Mouse (Mus musculus) thymus, postnatal 25 days (tissue): ENCODE data around the gene Hist1h2ag.

Source experiments
- DNase-seq: peaks from one replicate; pipeline ENCODE4 v3.0.0; 2022

Gene Hist1h2ag

DNA sequence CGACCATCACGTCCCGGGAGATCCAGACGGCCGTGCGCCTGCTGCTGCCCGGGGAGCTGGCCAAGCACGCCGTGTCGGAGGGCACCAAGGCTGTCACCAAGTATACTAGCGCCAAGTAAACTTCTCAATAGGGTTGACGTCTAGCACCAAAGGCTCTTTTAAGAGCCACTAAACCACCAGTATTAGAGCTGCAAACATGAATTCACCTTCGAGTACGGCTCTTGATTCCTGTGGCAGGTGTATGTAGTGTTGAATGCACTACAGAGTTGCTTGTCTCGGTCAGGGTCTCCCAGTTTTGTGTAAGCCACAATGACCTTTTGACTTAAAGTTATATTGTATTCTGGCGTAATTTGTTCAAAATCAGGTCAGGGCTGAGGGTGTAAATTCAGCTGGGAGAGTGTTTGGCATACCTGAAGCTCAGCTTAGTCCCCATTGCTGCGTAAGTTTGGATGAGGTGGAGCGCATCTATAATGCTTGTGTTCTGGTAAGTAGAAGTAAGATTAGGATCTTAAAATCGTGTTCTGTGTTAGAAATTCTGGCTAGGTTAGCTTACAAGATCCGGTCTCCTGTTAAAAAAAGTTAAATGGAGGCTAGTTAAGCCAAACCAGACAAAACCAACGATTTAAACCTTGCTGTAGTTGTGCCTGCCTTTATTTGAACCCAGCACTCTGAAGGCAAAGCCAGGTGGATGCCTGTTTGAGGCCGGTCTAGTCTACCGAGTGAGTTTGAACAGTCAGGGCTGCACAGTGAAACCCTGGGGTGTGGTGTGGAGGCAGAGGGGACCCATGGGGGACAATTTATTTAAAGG is 6.4 kb downstream of the Hist1h2ag start:
- peak; percentile 41 for DNase-seq

DNA sequence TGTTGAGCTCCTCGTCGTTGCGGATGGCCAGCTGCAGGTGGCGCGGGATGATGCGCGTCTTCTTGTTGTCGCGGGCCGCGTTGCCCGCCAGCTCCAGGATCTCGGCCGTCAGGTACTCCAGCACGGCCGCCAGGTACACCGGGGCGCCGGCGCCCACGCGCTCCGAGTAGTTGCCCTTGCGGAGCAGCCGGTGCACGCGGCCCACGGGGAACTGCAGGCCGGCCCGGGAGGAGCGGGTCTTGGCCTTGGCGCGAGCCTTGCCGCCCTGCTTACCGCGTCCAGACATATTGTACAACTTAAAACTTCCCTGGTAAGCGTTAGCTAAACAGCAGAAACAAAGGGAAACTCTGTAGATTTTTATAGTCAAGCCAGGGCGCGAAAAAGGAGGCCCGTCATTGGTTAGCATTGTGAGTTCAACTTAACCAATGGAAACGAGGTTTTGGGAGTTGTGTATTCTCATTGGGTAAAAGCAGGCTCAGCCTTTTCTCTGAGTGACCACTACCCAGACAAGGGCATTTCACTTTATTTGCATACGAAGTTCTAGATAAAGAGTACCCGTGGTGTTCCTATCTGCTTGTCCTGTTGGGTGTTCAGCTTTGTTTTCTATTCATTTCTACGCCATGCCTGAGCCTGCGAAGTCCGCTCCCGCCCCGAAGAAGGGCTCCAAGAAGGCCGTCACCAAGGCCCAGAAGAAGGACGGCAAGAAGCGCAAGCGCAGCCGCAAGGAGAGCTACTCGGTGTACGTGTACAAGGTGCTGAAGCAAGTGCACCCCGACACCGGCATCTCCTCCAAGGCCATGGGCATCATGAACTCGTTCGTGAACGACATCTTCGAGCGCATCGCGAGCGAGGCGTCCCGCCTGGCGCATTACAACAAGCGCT is 7.2 kb downstream of the Hist1h2ag start, which contains the start of the genes Hist1h2ah and Hist1h2bk:
Gene Hist1h2ah, minus strand, starts transcription at position 302 of the 882 bp plus-strand sequence.
Gene Hist1h2bk, plus strand, starts transcription at position 604 of the 882 bp plus-strand sequence.
- DNase-seq, result peak; percentile 86

DNA sequence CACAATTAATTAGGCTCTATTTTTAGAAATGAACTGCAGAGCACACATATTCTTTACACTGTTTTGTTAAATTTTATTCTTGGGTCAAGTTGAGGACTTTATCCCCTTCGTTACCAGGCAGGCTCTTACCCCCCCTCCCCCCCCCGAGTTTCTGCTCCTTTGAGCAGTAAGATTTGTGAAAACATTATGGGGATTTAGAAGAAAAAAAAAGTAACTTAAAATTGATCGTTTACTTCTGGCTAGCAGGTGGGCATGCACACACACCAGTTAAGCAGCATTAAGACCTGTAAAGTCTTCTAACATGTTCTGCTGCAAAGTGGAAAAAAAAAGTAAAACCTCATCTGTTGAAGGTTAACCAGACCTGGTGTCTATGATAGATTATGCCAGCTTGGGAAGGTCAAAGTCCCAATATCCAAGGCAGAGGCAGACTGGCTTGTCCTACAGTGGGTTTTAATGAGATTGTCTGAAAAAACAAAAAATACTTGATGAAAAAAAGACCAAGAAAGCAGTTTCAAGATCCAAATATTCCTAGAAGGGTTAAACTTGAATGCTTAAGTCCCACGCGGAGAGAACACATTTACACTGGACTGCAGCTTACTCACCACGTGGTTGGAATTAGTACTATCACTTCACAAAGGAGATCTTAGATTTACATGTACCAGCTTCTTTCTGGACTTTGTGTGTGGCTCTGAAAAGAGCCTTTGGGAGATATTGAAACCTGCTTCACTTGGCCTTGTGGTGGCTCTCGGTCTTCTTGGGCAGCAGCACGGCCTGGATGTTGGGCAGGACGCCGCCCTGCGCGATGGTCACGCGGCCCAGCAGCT is 8.1 kb downstream of the Hist1h2ag start:
- DNase-seq, result no peak

DNA sequence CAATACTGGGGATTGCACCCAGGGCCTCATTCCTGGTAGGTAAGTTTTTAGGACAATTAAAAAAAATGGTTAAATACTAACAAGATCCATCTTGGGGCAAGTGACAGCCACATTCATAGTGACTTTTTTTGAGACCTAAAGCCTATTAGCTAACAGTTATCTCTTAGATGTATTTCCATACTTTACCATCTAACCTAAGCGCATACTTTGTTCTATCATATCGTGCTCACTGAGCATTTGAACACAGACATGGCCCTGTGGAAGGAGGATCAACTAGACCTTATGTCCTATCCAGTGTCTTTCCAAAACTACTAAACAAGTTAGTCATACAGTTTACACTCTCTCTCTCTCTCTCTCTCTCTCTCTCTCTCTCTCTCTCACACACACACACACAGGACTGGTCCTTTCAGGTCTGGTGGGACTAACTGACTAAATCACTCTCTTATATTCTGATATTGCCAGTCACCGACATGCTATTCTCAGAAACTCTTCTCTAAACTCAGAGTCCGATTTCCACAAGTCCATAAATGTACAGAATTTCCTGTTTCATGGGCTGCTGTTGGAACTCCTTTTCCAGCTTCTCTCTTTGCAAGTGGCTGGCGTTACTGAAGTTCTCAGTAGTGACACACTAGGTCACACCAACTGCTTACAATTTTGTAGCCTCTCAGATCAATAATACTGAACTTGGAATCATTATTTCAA is 8.9 kb downstream of the Hist1h2ag start:
- DNase-seq, result no peak

DNA sequence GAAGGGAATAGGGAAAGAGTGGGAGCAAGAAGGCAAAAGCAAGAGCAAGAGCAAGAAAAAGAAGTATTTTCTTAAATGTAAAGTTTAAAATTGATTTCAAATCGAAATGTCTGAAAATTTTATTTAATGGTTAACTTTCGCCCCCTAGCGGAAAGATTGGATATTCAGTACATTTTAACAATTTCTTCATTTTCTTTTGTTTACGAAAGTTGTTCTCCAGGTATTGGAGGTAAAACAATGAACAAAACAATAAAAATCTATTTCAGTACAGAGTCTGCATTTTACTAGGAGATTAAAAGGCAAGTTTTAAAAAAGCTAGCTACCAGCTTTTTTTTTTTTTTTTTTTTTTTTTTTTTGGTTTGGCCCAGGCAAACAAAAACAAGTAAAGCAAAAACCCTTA is 12.3 kb downstream of the Hist1h2ag start:
- DNase-seq, result no peak

DNA sequence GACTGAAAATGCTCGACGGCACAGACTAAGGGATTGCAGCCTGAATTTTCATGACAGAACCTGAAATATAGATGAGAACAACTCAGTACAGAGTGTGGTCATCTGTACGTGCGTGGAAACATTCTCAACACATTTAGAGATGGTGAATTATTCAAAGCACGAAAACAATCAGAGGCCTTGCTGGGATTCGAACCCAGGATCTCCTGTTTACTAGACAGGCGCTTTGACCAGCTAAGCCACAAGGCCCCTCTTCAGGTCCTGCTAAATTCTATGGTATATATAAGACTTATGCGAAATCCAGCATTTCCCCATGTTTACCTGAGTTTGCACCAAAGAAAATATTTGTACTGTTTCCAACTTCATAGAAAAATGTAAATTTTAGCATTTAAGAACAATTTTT is 12.8 kb downstream of the Hist1h2ag start:
- DNase-seq, result no peak

DNA sequence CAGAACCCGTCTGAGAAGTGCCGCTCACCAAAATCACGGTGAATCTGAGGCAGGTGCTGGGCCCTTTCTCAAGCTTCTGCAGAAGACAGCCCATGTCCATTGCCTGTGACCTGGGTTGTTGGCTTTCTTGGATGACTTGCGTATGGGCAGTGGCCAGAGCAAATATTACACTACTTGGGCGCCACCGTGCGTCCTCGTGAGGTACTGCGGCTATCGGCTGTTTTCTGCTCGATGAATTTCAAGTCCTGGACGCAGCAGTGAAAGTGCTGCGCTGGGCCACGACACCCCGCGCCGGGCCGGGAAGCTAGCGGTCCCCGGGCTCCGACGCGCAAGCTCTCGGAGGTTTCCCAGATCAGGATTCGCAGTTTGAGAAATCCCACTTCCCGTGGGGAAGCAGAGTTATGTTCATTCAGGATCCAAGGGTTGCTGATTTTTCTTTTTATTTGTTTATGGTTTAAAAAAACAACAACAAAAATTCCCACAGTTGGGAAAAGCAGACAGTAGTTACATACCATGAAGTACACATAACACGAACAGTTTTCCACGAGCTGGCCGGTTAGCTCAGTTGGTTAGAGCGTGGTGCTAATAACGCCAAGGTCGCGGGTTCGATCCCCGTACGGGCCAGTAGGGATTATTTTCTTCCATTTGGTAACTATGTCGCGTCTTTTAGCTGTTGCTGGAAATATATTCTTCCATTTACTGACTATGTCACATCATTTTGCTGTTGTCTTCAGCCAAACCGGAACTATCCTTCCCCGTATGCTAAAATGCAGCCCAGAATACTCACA is 13.9 kb downstream of the Hist1h2ag start:
- DNase-seq, result peak; percentile 92

DNA sequence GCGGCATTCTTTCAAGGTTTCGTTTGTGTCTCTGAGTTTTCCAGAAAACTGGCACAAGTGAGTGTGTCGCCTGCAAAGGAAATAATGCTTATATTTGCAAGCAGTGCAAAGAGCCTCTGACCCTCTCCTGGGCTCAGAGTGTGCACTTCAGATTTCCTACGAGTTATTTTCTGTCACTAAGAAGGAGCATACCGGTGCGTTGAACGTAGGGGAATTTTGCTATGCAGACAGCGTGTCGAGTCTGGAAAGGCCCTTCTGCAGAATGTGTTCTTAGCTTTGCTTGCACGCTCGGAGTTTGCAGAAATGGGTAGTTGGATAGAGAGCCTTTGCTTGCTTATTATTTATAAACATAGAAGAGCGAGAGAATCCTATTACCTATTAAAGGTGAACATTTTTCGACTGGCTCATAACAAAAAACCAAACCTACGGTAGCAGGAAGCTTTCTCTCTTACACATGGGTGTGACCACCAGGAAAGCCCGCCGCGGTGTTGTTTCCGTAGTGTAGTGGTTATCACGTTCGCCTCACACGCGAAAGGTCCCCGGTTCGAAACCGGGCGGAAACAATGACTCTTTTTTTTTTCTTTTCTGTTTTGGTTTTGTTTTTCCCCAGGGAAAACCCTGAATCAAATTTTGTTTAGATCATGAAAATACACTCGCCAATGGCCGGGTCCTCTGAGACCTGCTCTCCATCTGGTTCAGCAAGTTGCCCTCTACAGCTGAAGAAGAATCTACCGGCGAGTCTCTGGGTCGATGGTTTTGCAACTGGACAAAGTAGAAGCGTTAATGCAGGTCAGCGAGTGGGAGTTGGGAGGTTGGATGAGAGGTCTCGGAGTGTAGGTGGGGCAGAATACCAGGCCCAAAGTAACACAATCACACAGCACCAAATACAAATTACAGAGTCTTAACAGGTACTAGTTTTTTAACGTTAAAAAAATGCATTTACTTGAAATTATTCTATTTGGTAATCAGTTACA is 16.4 kb downstream of the Hist1h2ag start:
- DNase-seq, result peak; percentile 89

DNA sequence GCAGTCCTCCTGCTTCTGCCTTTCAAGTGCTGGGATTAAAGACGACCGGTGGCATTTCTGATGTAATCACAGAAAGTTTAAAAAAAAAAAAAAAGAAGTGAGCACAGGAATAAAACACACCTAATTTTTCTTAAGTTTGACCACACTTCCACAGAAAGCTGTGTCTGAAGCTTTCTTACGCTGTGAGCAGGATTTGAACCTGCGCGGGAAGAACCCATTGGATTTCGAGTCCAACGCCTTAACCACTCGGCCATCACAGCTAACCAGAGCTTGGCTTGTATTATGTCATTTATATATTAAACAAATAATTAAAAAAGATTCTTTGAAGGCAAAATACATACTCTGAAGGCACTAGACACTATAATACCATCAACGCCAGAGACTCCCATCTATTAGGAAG is 20.5 kb downstream of the Hist1h2ag start:
- DNase-seq, result peak; percentile 80

DNA sequence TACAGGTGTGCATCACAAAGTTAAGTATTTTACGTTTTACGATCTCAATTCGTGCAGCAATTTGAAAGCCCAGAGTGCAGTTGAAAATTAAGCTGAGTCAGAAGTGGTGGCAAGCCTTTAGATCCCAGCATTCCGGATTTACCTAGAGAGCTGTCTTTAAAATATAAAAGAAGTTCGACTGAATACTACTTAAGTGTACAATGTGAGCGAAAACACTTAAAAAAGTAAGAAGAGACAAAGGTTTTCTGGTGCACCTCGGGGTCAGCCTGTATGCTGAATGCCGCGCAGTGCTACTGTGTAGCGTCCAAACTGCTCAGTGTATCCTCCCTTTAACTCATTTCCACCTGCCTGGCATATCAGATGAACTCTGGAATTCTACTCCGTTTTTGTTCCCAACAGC is 21.2 kb downstream of the Hist1h2ag start:
- no peak for DNase-seq

DNA sequence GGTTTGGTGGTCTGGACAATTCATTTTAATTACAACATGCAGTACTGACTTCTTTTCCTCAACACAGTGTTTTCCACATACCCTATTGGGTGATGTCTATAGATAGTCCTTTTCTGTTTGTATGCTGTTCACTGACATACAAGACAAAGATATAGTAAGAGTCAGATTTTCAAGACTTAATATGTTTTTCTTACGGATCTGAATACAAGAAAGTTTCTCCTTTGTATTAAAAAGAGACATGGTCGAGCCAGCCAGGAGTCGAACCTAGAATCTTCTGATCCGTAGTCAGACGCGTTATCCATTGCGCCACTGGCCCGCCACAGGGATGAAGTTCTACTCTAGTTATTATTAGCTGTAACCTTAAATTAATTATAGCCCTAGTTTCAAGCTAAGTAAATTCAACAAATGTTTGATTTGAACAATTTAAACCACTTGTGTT is 21.8 kb downstream of the Hist1h2ag start:
- peak; percentile 51 for DNase-seq

DNA sequence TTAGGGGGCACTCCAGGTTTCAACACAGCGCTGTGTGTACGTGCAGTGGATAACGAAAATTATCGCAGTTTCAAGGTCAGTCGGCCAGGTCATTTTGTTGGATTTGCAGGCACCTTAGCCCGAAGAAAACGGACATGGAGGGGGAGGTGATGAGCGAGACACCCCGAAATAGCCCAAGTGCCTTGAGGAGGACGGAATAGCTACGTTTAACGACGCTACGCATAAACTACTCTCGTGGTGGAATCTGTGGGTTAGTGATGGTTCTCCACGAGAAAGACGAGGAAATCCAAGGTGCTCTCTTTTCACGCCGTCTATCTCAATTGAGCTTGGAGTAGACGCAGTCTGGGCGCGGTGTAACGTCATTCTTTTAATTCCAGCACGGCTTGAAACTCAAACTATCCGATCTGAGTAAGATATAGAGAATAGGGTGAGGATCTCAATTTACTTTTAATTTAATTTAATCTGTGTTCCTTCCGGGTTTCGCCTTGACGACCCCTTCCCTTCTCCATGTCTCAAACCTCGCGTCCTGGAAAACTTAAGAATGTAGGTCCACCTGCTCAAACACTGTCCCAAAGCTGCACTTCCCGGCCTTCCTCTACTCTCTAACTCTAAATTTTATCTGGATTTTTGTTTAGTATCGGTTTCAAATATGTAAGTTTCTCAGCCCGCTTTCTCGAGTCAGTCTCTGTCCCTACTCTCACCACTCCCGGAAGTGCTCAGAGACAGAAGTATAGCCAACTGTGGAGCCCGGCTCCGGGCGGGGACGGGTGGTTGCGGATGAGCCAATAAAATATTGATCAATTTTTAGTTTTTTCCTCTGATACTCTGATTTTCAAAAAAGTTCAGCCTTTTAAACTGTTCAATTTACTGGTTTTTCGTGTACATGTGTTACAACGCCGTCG is 22.6 kb downstream of the Hist1h2ag start:
- DNase-seq, result peak; percentile 61

DNA sequence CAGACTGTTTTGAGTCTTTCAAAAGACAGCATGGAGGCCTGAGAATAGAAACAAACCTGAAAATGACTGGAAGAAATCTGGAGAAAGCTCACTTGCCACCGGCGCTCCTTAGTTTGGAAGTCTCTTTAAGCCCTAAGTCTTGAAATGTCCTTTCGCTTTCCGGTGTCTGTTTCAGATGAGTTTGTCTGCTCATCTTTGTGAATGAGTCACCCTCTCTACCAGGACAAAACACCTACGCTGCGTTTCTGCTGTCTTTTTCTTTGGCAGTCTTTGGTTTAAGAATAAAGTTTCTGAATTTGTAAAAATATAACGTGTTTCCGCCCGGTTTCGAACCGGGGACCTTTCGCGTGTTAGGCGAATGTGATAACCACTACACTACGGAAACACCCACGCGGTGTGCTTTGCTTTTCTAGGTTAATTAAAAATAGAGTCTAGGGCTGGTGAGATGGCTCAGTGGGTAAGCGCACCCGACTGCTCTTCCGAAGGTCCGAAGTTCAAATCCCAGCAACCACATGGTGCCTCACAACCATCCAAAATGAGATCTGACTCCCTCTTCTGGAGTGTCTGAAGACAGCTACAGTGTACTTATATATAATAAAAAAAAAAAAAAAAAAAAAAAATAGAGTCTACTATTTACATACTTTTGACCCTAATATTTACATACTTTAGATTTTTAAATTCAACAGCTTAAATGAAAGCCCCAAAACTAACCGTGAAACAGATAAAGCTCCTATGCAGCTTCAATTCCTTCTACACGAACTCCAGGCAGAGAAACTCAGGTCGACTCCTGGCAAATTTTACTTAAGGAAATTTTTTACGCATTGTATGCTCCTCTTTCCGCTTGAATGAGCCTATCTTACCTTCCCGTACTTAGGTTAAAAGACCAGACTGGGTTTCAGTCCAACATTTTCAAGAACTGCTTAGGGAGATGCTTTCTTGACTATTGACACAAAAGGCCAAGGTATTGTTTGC is 27.0 kb downstream of the Hist1h2ag start:
- DNase-seq, result peak; percentile 86

DNA sequence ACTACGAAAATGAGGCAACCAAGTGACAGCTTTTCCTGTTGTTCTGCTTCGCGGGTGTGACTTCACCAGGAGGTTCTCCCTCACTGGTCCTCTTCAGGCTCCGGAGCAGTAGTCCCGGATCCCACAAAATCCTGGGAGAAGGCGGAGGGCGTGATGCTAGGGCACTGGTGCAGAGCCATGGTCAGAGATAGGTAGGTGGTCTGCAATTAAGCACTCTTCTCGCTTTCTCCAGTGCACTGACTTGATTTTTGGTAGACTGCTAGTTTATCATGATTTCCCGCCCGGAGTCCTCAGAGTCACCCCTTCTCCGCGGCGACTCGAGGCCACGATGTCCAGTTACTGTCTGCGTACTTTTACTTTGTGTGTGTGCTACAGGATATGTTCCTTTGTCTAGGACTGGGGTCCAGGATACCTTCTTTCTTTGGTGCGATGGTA is 28.3 kb downstream of the Hist1h2ag start:
- DNase-seq, result no peak

DNA sequence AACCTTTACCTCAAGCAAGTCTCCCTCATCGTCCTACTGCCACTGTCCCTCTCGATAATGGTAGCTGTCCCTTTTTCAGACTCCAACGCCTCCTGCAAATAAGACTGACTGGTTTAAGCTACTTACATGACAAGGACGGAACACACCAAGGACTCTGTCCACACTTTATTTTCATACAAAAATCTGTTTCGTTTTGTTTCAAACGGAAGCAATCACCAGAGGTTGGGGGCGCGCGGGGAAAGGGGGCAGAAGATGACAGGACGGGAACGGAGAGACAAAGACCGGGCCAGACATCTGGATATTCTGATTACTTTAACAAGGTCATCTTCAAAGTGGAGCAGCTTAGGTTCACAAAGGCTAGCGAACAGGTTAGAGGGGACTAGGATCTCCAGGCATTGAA is 29.0 kb downstream of the Hist1h2ag start:
- no peak for DNase-seq

DNA sequence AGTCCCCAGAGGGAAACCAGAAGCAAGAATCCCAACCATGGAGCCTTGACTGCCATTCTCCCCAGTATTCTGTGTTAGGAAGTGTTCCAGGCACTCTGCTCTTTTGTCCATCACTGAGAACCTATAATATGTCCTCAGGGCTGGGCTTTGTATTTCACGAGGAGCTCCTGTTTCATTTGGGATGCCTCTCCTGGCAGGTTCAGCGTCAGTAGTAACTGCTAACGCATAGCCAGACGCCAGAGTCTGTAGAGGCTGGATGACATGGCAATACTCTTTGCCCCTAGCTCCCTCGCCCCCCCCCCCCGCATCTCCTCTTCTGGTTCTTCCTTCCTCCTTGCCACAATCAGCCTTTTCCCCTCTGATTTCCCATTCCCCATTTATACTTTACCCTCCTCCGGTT is 33.1 kb downstream of the Hist1h2ag start, which contains the start of gene Prss16:
Gene Prss16, minus strand, starts transcription at position 101 of the 400 bp plus-strand sequence.
- DNase-seq, result no peak

DNA sequence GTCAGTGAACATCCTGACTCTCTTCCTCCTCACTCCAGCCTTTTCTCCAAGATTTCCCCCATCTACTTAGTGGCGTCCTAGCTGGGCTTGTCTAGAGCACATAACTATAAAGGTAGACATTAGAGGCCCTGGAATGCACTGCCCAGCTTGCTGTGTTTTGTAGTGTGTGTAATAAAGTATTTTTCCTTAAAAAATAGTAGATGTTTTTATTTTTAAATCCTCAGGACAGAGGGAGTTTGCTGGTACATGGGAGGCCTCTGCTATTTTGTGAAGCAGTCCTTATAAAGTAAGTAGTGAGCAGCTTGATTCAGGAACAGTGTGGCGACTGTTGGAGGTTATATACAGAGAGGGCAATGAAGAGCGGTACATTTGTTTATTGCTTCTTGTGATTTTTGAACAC is 34.0 kb downstream of the Hist1h2ag start:
- DNase-seq, result no peak

DNA sequence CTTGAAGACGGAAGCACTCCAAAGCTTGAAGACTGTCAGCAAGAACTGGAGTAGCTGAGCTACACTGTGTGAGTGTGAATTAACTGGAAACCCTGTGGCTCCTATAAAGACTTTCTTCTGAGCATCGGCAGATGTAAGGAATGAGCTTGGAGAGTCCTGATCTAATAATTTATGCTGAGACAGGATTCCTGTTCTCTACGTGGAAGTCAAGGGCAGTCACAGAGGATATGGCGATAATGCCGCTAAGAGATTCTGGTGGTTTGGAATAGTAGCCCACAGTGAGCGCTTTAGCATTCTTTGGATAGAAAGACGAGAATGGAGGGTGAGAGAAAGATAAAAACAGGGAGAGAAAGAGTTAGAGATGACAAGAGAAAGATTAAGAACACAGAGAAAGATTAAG is 34.9 kb downstream of the Hist1h2ag start:
- DNase-seq, result no peak
